Mouse (Mus musculus) forebrain, embryonic 10.5 days (tissue): Measurements from ENCODE around the gene Crhr2. TPM values are rescaled to one million over a fixed set of nuclear protein-coding genes. Genes with fewer than 3 reads are reported as not detected.

Experiments used
- DNase-seq: peaks from one replicate; pipeline ENCODE4 v3.0.0-alpha.2; 2017; ENCODE audit warnings: low spot score; ENCODE audit errors: extremely low spot score
- H3K27ac ChIP-seq: fragments of 300-500 bp; sonication (generic); 2 replicates; pipeline ENCODE4 v1.5.1; 2016; ENCODE audit warnings: mild to moderate bottlenecking
- H3K27me3 ChIP-seq: fragments of 300-500 bp; sonication (generic); 2 replicates; pipeline ENCODE4 v1.6.1; 2016; ENCODE audit warnings: mild to moderate bottlenecking; ENCODE audit not compliant: poor library complexity, severe bottlenecking
- H3K36me3 ChIP-seq: fragments of 300-500 bp; sonication (generic); replicated peaks from 2 replicates; pipeline ENCODE4 v1.6.1; 2016; ENCODE audit warnings: mild to moderate bottlenecking, moderate library complexity
- H3K4me1 ChIP-seq: fragments of 300-500 bp; sonication (generic); 2 replicates; pipeline ENCODE4 v1.6.1; 2016
- H3K4me3 ChIP-seq: fragments of 300-500 bp; sonication (generic); 2 replicates; pipeline ENCODE4 v1.5.1; 2016; ENCODE audit warnings: mild to moderate bottlenecking, moderate library complexity
- H3K9me3 ChIP-seq: fragments of 300-500 bp; sonication (generic); 2 replicates; pipeline ENCODE4 v1.6.1; 2016; ENCODE audit warnings: mild to moderate bottlenecking, moderate library complexity
- WGBS: fragments of 180-500 bp; shearing (Covaris S2); methylation state at CpG from one replicate; pipeline ENCODE4 v1.1.7; 2016; 5-methylcytosine and 5-hydroxymethylcytosine counted together
- polyA plus RNA-seq: library from polyadenylated mRNA; unstranded; fragments of >200 nt; fragmentation: Nextera tagmentation; extraction: Ambion mirVana; gene quantifications from 2 replicates; pipeline ENCODE4 v1.2.1, GENCODE M21; 2016

The Crhr2 gene
- polyA plus RNA-seq, 1 experiment from 2014 or later = 0.38 TPM

DNA sequence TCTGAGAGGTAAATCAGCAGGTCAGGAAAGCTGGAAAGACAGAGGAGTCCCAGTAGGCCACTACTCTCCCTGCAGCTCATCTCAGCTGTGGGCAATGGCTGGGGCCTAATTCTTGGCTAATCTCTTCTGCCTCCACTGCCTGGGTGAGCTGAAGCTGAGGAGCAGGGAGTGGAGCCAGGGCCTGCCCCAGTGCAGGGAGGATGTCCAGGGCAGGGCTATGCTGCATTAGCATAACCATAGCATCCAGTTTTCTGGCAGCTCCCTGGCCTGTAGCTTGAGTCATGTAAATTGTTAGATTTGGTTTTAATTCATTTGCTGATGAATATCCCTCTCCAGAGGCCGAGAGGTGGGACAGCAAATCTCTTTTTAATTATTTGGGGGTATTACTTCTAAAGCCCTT lies 26.4 kb upstream of the Crhr2 start:
- no peaks in the 10 kb centered on the region for H3K9me3 ChIP-seq
- H3K27me3 ChIP-seq = no peaks in the 10 kb centered on the region
- WGBS = 52% methylated on average over 1 of the region's 1 CpGs
- DNase-seq = no peak
- no peaks in the 10 kb centered on the region for H3K36me3 ChIP-seq
- H3K27ac ChIP-seq = no peak overlapping the region
- no peak overlapping the region for H3K4me3 ChIP-seq
- H3K4me1 ChIP-seq = no peaks in the 10 kb centered on the region

DNA sequence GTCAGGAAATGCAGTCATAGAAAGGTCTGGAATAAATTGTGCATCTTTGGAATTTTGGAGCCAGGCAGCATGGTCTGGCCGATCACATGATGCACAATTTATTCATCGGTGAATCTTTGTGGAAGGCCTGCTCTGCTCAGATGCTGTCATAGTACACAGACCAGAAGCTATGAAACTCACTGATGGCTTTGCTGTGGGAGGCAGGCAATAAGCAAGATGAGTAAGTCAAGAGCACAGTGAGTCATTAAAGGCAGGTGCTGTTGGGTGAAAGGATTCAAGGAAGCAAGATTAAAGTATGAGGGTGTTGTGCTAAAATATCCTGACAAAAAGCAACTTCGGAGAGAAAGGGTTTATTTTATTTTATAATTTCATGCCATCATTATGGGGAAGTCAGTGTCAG lies 19.4 kb upstream of the Crhr2 start:
- H3K4me1 ChIP-seq = peaks cover 8% of the 10 kb centered on the region
- WGBS = 93% methylated on average over 3 of the region's 3 CpGs
- no peak for DNase-seq
- H3K27ac ChIP-seq = no peak overlapping the region
- H3K9me3 ChIP-seq = no peaks in the 10 kb centered on the region
- H3K36me3 ChIP-seq = no peaks in the 10 kb centered on the region
- H3K4me3 ChIP-seq = no peak overlapping the region
- no peaks in the 10 kb centered on the region for H3K27me3 ChIP-seq

DNA sequence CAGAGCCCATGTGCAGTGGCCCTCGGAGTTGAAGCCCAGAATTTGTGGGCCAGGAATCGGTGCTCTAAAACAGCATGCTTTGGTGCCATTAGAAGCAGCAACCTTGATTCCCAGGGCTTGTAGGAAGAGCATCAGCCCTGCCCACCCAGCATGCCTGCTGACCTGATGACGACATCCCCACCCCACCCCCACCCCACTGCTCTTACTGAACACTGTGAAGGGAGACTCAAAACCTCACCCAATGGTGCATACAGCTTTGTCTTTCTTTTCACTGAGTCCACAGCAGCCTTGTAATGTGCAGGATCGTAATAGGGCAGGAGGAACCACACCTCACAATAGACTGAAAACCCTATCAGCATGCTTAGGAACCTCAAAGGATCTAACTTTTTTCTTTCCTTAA lies 13.3 kb upstream of the Crhr2 start:
- no peaks in the 10 kb centered on the region for H3K27me3 ChIP-seq
- H3K9me3 ChIP-seq = peaks cover 10% of the 10 kb centered on the region; the same call in 1 of the 2 replicates
- 34% methylated on average over 4 of the region's 4 CpGs for WGBS
- H3K36me3 ChIP-seq = no peaks in the 10 kb centered on the region
- DNase-seq = no peak
- H3K4me1 ChIP-seq = peaks cover 19% of the 10 kb centered on the region
- 0 out of 2 replicates have a peak overlapping the region, but pooled peaks have one; percentile 30 for H3K27ac ChIP-seq
- H3K4me3 ChIP-seq = no peak overlapping the region

DNA sequence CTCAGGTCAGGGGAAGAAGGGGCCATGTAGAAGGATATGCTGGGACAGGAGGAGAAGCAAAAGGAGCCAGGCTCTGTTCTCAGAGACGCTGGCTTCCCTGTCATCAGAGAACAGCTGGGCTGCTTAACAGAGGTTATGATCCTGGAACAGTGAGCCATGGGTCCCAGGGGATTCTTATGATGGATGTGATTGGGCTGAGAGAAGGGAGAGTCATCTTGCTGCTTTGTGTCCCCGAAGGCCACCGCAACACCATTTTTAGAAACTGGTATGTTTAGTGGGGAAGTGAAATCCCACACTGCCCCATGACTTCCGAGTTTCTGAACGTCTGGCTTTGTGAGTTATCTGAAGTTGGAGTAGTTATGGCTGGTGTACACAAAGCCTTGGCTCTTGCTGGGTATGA lies 12.5 kb upstream of the Crhr2 start:
- Histone ChIP-seq H3K27ac (no peak overlapping the region), H3K36me3 (no peaks in the 10 kb centered on the region), H3K27me3 (no peaks in the 10 kb centered on the region), H3K4me3 (no peak overlapping the region), H3K4me1 (peaks cover 19% of the 10 kb centered on the region), H3K9me3 (peaks cover 10% of the 10 kb centered on the region; the same call in 1 of the 2 replicates)
- 87% methylated on average over 5 of the region's 5 CpGs for WGBS
- no peak for DNase-seq

DNA sequence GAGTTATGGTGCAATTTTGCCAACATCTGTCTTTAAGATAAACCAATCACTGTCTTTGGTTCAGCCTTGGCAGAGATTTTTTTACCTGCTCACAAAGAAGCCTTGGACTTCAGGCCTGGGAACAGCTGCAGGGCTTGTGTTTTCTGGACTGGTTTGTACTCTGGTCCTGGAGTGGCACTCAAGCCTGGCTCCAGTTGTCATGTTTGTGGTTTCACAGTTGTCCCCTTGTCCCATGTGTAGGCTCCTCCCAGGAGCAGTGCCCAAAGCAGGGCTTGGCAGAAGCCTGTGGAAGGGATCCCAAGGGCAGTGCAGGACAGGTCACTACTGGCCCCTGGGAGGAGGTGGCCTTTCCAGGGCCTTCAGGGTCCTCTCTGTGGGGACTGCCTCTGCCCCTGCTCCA lies 5.5 kb upstream of the Crhr2 start:
- peaks cover 1% of the 10 kb centered on the region; the same call in 1 of the 2 replicates for H3K9me3 ChIP-seq
- no peak overlapping the region for H3K27ac ChIP-seq
- no peak for DNase-seq
- no peak overlapping the region for H3K4me3 ChIP-seq
- H3K27me3 ChIP-seq = no peaks in the 10 kb centered on the region
- H3K4me1 ChIP-seq = peaks cover 7% of the 10 kb centered on the region
- H3K36me3 ChIP-seq = no peaks in the 10 kb centered on the region

DNA sequence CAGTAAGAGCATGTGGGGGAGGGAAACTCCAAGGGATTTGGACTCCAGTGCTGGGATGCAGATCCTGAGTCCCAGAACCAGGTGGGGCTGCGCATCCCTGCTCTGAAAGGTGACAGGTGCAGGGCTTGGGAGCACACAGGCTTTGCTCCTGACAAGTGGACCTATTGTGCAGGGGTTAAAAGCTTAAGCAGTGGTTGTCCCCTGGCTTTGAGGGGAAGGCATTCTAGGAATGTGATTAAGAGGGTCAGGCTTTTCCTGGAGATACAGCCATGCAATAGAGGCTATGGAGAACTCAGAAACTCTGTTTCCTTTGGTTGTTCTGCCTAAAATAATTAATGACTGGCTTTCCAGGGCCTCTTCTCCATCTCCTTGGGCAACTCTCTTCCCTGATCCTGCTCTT lies 609 bp upstream of the Crhr2 start:
- peaks cover 15% of the 10 kb centered on the region for H3K4me1 ChIP-seq
- no peaks in the 10 kb centered on the region for H3K36me3 ChIP-seq
- no peaks in the 10 kb centered on the region for H3K27me3 ChIP-seq
- H3K27ac ChIP-seq = no peak overlapping the region
- H3K9me3 ChIP-seq = no peaks in the 10 kb centered on the region
- 35% methylated on average over 1 of the region's 1 CpGs for WGBS
- no peak for DNase-seq
- H3K4me3 ChIP-seq = no peak overlapping the region

DNA sequence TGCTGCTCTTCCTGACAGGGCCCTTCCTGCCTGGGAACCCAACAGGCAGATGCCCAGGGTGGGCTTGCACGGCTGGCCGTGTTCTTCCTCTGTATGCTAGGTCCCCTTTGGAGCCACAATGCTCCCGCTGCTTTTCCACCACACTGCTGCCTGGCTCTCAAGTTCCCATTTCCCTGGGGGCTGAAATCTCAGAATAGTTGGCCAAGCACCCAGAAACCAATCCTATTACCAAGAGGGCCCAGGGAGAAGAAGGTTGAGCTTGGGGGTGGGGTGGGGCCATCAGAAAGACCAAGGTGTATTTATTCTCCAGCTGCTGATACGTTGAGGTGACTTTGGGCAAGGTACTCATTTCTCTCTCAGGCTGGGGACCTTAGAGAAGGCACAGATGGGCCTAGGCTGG lies 1.5 kb downstream of the Crhr2 start:
- 92% methylated on average over 4 of the region's 4 CpGs for WGBS
- Histone ChIP-seq H3K4me1 (peaks cover 19% of the 10 kb centered on the region), H3K27ac (no peak overlapping the region), H3K9me3 (no peaks in the 10 kb centered on the region), H3K4me3 (no peak overlapping the region), H3K27me3 (no peaks in the 10 kb centered on the region), H3K36me3 (no peaks in the 10 kb centered on the region)
- DNase-seq = no peak

DNA sequence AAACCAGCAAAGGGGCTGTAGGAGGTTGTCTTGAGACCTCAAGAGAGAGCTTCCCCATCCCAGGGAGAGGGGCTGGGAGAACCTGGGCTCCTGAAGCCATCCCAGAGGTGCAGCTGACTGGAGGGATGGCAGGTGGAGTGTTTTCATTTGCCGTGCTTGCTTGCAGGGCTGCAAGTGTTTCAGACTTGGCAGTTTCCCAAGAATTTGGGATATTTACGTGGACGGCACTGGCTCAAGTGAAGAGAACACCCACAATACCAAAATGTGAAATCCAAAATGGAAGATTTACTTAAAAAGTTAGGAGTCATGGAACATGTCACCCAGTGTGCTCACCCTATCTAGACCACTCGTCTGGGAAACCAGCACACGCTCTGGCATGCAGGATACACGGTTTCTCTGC lies 2.2 kb downstream of the Crhr2 start:
- Histone ChIP-seq H3K4me1 (peaks cover 20% of the 10 kb centered on the region), H3K36me3 (no peaks in the 10 kb centered on the region), H3K27ac (no peak overlapping the region), H3K9me3 (no peaks in the 10 kb centered on the region), H3K27me3 (no peaks in the 10 kb centered on the region), H3K4me3 (no peak overlapping the region)
- WGBS = 88% methylated on average over 6 of the region's 6 CpGs
- no peak for DNase-seq

DNA sequence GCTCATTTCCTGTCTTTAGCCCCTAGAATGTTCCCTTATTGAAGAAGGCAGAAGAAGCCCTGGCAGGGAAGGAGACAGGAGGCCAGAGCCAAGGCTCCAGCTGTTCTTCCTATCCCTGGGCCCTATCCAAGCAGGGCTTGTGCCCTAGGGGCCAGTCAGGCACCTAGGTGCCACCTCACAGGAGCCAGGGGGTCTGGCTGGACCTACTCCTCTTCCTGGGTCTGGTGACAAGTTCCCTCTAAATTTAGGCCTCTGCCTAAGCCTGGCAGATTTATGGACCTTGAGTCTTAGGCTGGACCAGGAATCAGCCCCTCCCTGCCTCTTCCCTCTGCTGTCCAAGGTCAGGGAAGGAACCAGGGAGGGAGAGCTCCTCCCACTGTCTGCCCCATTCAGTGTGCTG lies 4.4 kb downstream of the Crhr2 start:
- H3K9me3 ChIP-seq = no peaks in the 10 kb centered on the region
- H3K27me3 ChIP-seq = no peaks in the 10 kb centered on the region
- no peak overlapping the region for H3K4me3 ChIP-seq
- DNase-seq = no peak
- H3K4me1 ChIP-seq = peaks cover 13% of the 10 kb centered on the region
- no peak overlapping the region for H3K27ac ChIP-seq
- no peaks in the 10 kb centered on the region for H3K36me3 ChIP-seq

DNA sequence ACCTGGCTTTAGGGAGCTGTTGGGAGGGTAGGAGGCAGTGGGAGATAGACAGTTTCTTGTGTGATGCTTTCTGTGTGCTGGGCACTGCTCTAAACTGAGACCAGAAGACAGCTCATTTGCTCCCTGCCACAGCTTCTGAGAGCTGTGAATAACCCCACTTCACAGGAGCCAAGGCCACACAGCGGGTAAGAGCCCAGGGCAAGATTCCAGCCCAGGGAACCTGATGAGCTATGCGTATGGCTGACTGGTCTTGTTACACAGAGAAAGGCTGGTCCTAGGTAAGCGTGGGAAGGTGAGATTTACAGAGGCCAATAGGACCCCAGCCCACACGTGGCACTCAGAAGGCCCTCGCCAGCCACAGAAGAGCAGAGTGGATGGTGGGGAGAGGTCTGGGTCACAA lies 6.2 kb downstream of the Crhr2 start:
- peaks cover 11% of the 10 kb centered on the region; the same call in 1 of the 2 replicates for H3K4me1 ChIP-seq
- H3K27me3 ChIP-seq = 0 out of 2 replicates have a peak, but pooled peaks cover 10% of the 10 kb centered on the region
- H3K9me3 ChIP-seq = no peaks in the 10 kb centered on the region
- WGBS = 78% methylated on average over 5 of the region's 5 CpGs
- no peak overlapping the region for H3K27ac ChIP-seq
- DNase-seq = no peak
- no peak overlapping the region for H3K4me3 ChIP-seq
- no peaks in the 10 kb centered on the region for H3K36me3 ChIP-seq

DNA sequence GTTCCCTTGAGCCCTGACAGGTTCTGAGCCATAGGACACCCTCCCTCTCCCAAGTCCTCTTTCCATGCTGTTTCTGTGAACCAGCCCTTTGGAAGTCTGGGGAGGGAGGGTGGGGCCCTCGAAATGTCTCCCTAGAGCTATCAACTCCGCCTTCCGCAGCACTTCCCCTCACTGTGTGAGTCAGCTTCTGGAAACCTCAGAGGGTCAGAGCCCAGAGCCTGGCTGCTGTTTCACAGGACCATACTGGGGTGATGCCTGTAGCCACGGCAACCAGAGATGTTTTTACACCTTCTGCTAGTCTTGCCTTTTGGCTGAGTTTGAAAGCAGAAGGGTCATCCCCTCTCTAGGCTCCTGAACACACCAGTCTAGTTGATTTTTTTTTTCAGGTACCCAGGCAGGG lies 9.8 kb downstream of the Crhr2 start:
- no peak overlapping the region for H3K27ac ChIP-seq
- H3K36me3 ChIP-seq = no peaks in the 10 kb centered on the region
- peaks cover 13% of the 10 kb centered on the region for H3K4me1 ChIP-seq
- DNase-seq = no peak
- peaks cover 40% of the 10 kb centered on the region for H3K27me3 ChIP-seq
- no peaks in the 10 kb centered on the region for H3K9me3 ChIP-seq
- no peak overlapping the region for H3K4me3 ChIP-seq
- 53% methylated on average over 4 of the region's 4 CpGs for WGBS

DNA sequence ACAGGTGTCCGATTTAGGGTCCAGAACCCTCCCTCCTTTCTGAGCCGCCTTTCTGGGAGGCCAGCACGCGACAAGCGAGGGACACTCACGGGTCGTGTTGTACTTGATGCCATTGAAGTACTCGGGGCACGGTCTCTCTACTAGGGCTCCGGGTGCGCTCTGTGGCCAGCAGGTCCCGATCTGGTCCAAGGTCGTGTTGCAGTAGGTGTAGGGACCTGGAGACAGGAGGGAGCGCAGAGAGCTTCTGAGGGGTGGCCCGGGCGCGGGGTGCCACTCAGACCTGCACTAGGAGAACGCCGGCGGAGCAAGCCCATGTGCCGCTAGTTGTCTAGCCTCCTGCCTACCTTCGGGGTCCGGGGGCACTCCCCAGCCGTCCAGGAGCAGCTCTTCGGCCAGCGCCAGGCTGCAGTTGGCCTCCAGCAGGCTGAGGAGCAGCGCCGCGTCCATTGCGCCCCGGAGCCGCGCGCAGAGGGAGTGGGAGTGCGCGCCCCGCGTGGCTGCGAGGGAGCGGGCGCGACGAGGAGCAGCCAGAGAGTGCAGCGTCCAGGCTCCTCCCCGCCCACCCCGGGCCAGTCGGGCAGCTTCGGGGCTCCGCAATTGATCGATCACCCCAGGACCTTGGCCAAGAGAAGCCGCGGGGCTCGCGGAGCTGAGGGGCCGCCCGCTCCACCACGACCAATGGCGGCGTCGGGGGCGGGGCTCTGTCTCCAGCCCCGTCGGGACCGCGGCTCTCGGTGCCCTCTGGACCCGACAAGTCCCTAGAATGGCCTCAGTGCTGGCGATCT lies 15.3 kb downstream of the Crhr2 start:
- DNase-seq = peak; percentile 45
- Histone ChIP-seq H3K4me3 (peak overlapping the region; percentile 60), H3K9me3 (no peaks in the 10 kb centered on the region), H3K27me3 (peaks cover 88% of the 10 kb centered on the region), H3K27ac (peak overlapping the region; percentile 60), H3K4me1 (peaks cover 14% of the 10 kb centered on the region), H3K36me3 (no peaks in the 10 kb centered on the region)
- under 1% methylated on average over 68 of the region's 68 CpGs for WGBS

DNA sequence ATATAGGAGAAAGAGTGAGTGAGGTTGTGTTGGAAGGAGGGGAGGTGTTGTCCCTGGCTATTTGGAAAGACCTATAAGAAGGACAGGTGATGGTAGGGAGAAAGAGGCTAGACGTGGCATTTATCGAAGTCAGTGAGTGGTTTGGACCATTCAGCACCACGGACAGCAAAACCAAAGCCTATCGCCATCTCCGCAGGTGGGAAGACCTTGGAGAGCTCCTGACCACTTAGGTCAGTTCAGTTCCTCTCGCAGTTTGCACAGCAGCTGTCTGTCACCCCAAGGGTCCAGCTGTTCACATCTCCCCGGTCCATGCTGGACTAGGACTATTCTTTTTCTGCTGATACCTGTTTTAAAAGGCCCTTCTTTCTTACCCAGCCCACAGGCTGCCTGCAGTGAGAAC lies 24.5 kb downstream of the Crhr2 start:
- H3K27me3 ChIP-seq = peaks cover 14% of the 10 kb centered on the region
- no peak overlapping the region for H3K4me3 ChIP-seq
- 20% methylated on average over 7 of the region's 7 CpGs for WGBS
- no peaks in the 10 kb centered on the region for H3K36me3 ChIP-seq
- H3K9me3 ChIP-seq = no peaks in the 10 kb centered on the region
- peak; percentile 49 for DNase-seq
- H3K4me1 ChIP-seq = peaks cover 14% of the 10 kb centered on the region
- no peak overlapping the region for H3K27ac ChIP-seq
